Mouse (Mus musculus) bone marrow, adult 2 months (tissue): ENCODE results near the gene Tmbim1.

Source experiments
- CTCF ChIP-seq: fragments of 200-500 bp; IDR thresholded peaks from 2 replicates; pipeline ENCODE4 v1.5.1; 2011; ENCODE audit warnings: low read length, control low read depth; ENCODE audit not compliant: control insufficient read depth, insufficient read depth
- POLR2A ChIP-seq: fragments of 200-500 bp; IDR thresholded peaks from 2 replicates; pipeline ENCODE4 v1.6.1; 2011; ENCODE audit warnings: low read depth, mild to moderate bottlenecking, control low read depth, low read length, borderline replicate concordance; ENCODE audit not compliant: control insufficient read depth

GRCm38 (mm10) chr1:74343161-74343560 is 37.7 kb upstream of the Tmbim1 start:
- no peak for TF ChIP-seq POLR2A
- TF ChIP-seq CTCF: no peak
